Mouse (Mus musculus) forebrain, embryonic 15.5 days (tissue): Measurements from ENCODE around the gene Foxf2. TPM values are rescaled to one million over a fixed set of nuclear protein-coding genes. Genes with fewer than 3 reads are reported as not detected.
A peak's percentile ranks its signal among the peaks of the same experiment; 100 is the strongest.

Source experiments
- ATAC-seq: fragments of 200-750 bp; cut with Nextera tagmentation; replicated peaks from 2 replicates; pipeline ENCODE4 v1.8.0; 2017; ENCODE audit warnings: mild to moderate bottlenecking, moderate TSS enrichment, moderate library complexity
- H3K27ac ChIP-seq: fragments of 300-500 bp; sonication (generic); replicated peaks from 2 replicates; pipeline ENCODE4 v1.5.1; 2015; ENCODE audit warnings: mild to moderate bottlenecking, inconsistent platforms
- H3K27me3 ChIP-seq: fragments of 300-500 bp; sonication (generic); 2 replicates; pipeline ENCODE4 v1.6.1; 2015; ENCODE audit warnings: inconsistent platforms
- H3K36me3 ChIP-seq: fragments of 300-500 bp; sonication (generic); 2 replicates; pipeline ENCODE4 v1.6.1; 2015; ENCODE audit warnings: mild to moderate bottlenecking, inconsistent platforms
- H3K4me1 ChIP-seq: fragments of 300-500 bp; sonication (generic); 2 replicates; pipeline ENCODE4 v1.6.1; 2015; ENCODE audit warnings: inconsistent platforms
- H3K4me2 ChIP-seq: fragments of 300-500 bp; sonication (generic); replicated peaks from 2 replicates; pipeline ENCODE4 v1.6.1; 2015; ENCODE audit warnings: mild to moderate bottlenecking, inconsistent platforms
- H3K4me3 ChIP-seq: fragments of 300-500 bp; sonication (generic); 2 replicates; pipeline ENCODE4 v1.5.1; 2015; ENCODE audit warnings: mild to moderate bottlenecking, inconsistent platforms
- H3K9ac ChIP-seq: fragments of 300-500 bp; sonication (generic); replicated peaks from 2 replicates; pipeline ENCODE4 v1.6.1; 2015; ENCODE audit warnings: mild to moderate bottlenecking, inconsistent platforms
- H3K9me3 ChIP-seq: fragments of 300-500 bp; sonication (generic); 2 replicates; pipeline ENCODE4 v1.6.1; 2016; ENCODE audit warnings: inconsistent platforms
- WGBS: fragments of 180-500 bp; shearing (Covaris S2); methylation state at CpG from one replicate; pipeline ENCODE4 v1.1.7; 2015; ENCODE audit warnings: mixed read lengths; 5-methylcytosine and 5-hydroxymethylcytosine counted together
- polyA plus RNA-seq: library from polyadenylated mRNA; unstranded; fragments of >200 nt; fragmentation: Nextera tagmentation; extraction: Ambion mirVana; gene quantifications from 2 replicates; pipeline ENCODE4 v1.2.1, GENCODE M21; 2015

The Foxf2 gene
- polyA plus RNA-seq, 1 experiment from 2014 or later: 4.8 TPM

DNA sequence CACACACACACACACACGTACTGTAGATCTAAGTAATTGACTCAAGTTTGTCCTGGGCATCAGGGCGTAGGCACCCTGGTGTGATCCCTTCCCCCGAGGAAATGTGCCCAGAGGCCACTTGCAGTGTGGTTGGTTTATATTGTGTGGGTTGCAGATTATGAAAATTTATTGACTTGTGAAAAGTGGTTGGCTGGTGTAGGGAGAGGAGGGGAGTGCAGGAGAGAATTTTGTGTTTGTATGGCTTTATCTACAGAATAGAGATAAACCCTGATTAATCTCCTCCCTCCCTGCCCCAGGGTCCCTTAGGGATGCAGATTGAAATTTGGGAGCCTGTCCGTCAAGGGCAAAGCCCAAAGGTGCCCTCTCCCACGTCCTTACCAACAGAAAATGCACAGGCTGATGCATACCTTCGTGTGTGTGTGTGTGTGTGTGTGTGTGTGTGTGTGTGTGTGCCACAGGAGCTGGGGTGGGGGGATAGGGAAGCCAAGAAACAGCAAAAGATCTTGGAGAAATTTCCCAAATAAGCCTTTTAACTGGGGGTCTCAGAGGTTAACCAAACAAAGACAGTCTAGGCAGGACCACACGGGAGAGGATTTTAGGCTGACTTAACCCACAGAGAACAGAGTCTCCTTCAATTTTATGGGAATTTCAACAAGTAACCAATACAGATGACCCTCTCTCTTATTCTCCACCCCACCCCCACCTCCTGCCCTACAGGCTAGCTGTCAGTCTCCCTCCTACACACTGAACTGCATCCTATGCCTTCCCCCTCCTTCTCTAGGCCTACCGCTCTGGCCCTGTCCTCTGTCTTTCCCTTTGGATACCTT lies 2.5 kb downstream of the Foxf2 start:
- Histone ChIP-seq H3K36me3 (no peaks in the 10 kb centered on the region), H3K4me2 (no peak overlapping the region), H3K27ac (no peak overlapping the region), H3K27me3 (peaks cover 93% of the 10 kb centered on the region), H3K9me3 (no peaks in the 10 kb centered on the region), H3K4me3 (peak overlapping the region; percentile 45; the same call in 1 of the 2 replicates), H3K4me1 (peaks cover 41% of the 10 kb centered on the region), H3K9ac (no peak overlapping the region)
- no peak for ATAC-seq
- 6% methylated on average over 8 of the region's 8 CpGs for WGBS

DNA sequence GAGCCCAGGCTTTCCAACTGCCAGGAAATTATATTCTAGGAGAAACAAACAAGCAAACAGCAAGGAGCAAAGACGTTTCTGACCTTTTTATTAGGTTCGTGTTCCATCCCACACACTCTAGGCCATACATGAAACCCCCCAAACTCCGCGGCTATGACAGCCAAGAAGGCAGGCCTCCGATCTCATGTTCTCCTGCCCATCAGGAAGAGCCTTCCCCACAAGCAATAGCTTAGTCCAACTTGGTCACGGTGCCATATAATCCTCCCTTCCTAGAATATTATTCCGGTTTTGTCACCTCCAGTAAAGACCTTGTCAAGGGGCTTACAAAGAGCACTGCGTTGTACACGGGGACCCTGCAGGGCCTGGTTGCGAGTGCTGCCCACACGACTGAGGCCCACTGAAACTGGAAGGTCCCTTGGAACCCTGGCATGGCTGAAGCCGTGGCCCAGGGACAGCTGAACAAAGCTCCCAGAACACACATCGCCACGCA lies 3.1 kb downstream of the Foxf2 start:
- ATAC-seq: no peak
- Histone ChIP-seq H3K27me3 (peaks cover 93% of the 10 kb centered on the region), H3K4me1 (peaks cover 41% of the 10 kb centered on the region), H3K9ac (no peak overlapping the region), H3K36me3 (no peaks in the 10 kb centered on the region), H3K4me3 (peak overlapping the region; percentile 35), H3K9me3 (no peaks in the 10 kb centered on the region), H3K4me2 (peak overlapping the region; percentile 50), H3K27ac (no peak overlapping the region)
- WGBS: 4% methylated on average over 14 of the region's 14 CpGs

DNA sequence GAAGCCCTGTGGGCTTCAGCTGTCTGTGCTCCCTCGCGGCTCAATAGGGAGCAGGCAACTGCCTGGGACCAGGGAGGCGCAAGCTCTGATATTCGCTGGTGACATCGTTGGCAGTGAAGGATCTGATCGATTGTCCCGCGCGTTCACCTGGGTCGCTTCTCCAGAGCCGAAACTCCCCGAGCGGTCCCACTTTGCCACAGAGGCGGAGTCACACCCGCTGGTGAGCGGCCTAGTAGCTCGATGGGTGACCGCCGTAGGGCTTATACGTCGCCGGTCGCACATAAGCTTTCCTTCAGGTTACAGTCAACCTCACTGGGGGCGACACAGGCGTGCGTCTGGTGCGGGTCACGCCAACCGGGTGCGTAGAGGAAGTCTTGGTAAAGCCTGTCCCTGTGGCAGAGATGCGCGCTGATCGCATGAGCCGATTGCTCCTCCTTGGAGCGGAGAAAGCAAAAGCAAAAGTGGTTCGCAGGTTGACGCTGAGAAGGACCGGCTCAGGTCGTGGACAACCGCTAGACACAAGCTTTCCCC lies 3.8 kb downstream of the Foxf2 start:
- Histone ChIP-seq H3K27me3 (peaks cover 88% of the 10 kb centered on the region), H3K4me3 (peak overlapping the region; percentile 35), H3K27ac (no peak overlapping the region), H3K4me2 (peak overlapping the region; percentile 50), H3K4me1 (peaks cover 38% of the 10 kb centered on the region), H3K36me3 (no peaks in the 10 kb centered on the region), H3K9me3 (no peaks in the 10 kb centered on the region), H3K9ac (0 out of 2 replicates have a peak overlapping the region, but pooled peaks have one; percentile 12)
- WGBS: 0% methylated on average over 40 of the region's 40 CpGs
- no peak for ATAC-seq

DNA sequence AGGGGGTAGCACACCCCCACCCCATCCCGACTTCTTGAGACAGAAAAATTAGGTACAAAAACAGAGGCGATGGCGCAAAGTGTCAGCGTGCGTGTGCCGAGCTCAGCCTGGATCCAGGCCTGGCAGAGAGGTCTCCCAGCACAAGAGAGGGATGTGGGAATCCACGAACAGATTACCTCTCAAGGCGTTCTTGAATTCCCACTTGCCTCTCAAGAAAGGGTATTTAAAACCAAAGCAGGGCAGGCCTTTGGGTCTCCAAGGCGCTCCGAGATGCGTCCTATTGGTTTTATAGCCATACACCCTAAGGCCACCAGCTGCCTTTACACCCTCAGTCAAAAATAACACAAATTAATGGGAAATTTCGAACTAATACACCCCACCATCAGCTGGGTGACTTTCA lies 4.4 kb downstream of the Foxf2 start:
- H3K4me1 ChIP-seq: peaks cover 33% of the 10 kb centered on the region
- 4% methylated on average over 12 of the region's 12 CpGs for WGBS

DNA sequence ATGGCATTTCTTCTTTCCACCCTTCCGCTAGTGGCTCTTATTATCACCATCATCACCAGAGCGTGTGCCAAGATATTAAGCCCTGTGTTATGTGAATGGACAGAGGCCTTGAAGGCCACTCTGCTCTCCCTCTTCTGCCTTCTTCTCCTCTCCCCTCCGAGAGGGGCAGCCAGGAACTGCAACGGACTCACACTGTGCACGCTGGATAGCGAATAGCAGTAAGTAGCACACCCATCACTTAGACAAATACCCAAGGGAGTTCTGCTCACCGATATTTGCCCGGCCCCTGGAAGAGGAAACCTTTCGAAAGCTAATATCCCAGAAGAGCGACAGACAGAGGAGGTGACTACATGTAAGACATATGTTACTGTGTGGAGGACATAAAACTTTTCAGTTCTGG lies 4.9 kb downstream of the Foxf2 start:
- Histone ChIP-seq H3K9me3 (no peaks in the 10 kb centered on the region), H3K27ac (no peak overlapping the region), H3K27me3 (peaks cover 81% of the 10 kb centered on the region), H3K9ac (no peak overlapping the region), H3K4me2 (no peak overlapping the region), H3K4me3 (no peak overlapping the region), H3K4me1 (peaks cover 28% of the 10 kb centered on the region), H3K36me3 (no peaks in the 10 kb centered on the region)
- 1% methylated on average over 10 of the region's 10 CpGs for WGBS
- ATAC-seq: no peak

More for the DNA sequence above, 4.4 kb downstream of the Foxf2 start:
- Histone ChIP-seq H3K27ac (no peak overlapping the region), H3K9me3 (no peaks in the 10 kb centered on the region), H3K4me3 (peak overlapping the region; percentile 35), H3K27me3 (peaks cover 82% of the 10 kb centered on the region), H3K4me2 (peak overlapping the region; percentile 50), H3K36me3 (no peaks in the 10 kb centered on the region), H3K9ac (no peak overlapping the region)
- ATAC-seq: no peak

DNA sequence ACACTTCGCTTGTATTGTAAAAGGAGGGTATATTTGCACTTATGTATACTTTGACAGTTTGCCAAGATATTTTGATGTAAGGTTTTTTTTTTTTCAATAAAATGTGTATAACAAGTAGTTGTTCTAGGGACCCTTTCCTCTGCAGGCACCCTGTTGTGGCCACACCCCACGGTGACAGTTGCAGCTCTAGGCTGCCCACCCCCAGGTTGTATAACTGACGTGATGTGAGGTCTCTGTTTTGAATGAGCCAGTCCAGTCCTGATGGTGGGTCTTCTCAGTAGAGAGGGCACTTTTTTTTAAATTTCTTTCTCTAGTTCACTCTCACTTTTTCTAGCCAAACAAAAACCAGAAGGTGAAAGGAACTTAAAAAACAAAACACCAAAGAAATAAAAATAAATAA lies 5.7 kb downstream of the Foxf2 start:
- Histone ChIP-seq H3K4me3 (no peak overlapping the region), H3K27ac (no peak overlapping the region), H3K4me1 (peaks cover 20% of the 10 kb centered on the region), H3K36me3 (no peaks in the 10 kb centered on the region), H3K27me3 (peaks cover 77% of the 10 kb centered on the region), H3K4me2 (no peak overlapping the region), H3K9me3 (no peaks in the 10 kb centered on the region), H3K9ac (no peak overlapping the region)
- ATAC-seq: no peak
- 13% methylated on average over 3 of the region's 3 CpGs for WGBS

DNA sequence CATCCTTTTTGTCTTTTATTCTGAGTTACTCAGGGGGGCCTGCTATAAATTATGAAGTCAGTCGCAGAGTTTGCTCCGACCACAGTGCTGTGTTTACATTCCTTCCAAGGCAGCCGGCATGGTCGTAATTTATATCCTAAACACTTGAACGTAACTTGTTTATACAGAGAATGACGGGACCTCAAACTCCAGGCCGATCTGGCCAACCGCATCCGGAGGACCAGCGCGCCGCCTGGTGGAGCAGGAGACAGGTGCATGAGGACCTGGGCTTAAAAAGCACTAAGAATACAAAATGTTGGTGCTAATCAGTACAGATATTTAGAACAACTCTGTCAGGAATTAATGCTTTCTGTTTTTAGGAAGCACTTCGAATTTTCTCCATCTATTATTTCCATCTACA lies 6.8 kb downstream of the Foxf2 start:
- Histone ChIP-seq H3K27me3 (peaks cover 65% of the 10 kb centered on the region), H3K4me1 (peaks cover 12% of the 10 kb centered on the region), H3K4me2 (no peak overlapping the region), H3K9ac (no peak overlapping the region), H3K4me3 (no peak overlapping the region), H3K27ac (no peak overlapping the region), H3K36me3 (no peaks in the 10 kb centered on the region), H3K9me3 (no peaks in the 10 kb centered on the region)
- peak; percentile 53 for ATAC-seq
- WGBS: under 1% methylated on average over 13 of the region's 13 CpGs

DNA sequence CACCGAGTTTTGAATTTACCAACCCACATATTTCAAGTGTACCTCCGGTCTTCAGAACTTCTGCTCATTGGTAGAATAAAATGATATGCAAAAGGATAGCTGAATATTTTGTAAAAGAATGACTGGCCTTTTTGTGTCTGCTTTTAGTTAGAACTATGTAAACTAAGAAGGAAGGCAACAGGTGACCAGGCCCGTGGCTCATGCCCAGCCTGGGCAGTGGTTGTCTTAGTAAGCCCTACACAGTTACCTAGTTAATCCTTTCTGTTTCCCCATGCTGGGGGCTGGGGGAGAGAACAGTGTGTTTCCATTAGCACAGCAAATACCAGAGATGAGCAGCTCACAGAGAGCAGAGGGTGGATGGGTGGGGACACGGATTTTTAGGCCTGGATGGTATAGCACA lies 7.6 kb downstream of the Foxf2 start:
- Histone ChIP-seq H3K27me3 (peaks cover 57% of the 10 kb centered on the region), H3K4me1 (peaks cover 12% of the 10 kb centered on the region), H3K9me3 (no peaks in the 10 kb centered on the region), H3K36me3 (no peaks in the 10 kb centered on the region), H3K4me2 (no peak overlapping the region), H3K9ac (no peak overlapping the region), H3K27ac (no peak overlapping the region), H3K4me3 (no peak overlapping the region)
- WGBS: 68% methylated on average over 4 of the region's 4 CpGs
- no peak for ATAC-seq

DNA sequence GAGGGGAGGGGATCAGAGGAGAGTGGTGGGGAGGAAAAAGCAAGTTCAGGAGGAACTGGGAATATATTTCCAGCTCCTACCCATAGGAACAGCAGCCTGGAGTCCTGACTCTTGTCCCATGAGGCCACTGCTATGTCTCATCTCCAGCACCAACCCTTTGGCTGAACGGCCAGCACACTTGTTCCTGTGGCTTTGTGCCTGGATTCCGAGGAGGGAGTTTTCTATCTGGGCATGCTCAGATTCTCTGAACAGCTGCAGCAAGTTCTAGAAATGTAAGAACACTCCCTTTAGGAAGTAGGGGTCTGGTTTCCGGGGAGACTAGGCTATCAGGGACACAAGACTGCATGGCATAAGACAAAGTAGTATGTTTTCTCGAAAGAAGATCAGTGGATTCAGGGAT lies 9.9 kb downstream of the Foxf2 start:
- no peak overlapping the region for H3K4me3 ChIP-seq
- H3K27ac ChIP-seq: no peak overlapping the region
- H3K9me3 ChIP-seq: no peaks in the 10 kb centered on the region
- 73% methylated on average over 4 of the region's 4 CpGs for WGBS
- H3K4me2 ChIP-seq: no peak overlapping the region
- peaks cover 34% of the 10 kb centered on the region for H3K27me3 ChIP-seq
- H3K36me3 ChIP-seq: no peaks in the 10 kb centered on the region
- H3K9ac ChIP-seq: no peak overlapping the region
- ATAC-seq: no peak
- no peaks in the 10 kb centered on the region for H3K4me1 ChIP-seq

DNA sequence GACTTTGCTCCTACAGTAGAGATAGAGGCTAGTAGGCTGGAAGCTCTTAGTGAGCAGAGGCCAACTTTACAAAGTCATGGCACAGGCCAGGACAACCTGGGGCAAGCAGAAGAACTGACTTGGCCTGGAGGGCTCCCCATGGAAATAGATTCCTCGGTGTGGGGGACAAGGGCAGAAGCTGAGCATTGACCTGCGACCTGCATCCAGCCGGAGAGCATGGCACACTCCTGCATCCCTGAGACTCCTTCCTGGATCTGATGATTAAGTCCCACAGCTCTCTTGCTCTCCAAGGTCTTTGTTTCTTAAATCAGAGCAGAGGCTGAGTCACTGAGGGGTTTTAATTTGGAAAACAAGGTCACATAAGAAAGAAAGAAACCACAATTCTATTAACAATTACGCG lies 15.9 kb downstream of the Foxf2 start:
- H3K27me3 ChIP-seq: no peaks in the 10 kb centered on the region
- H3K9me3 ChIP-seq: no peaks in the 10 kb centered on the region
- ATAC-seq: no peak
- no peaks in the 10 kb centered on the region for H3K36me3 ChIP-seq
- H3K4me2 ChIP-seq: no peak overlapping the region
- no peak overlapping the region for H3K9ac ChIP-seq
- H3K4me3 ChIP-seq: no peak overlapping the region
- H3K27ac ChIP-seq: no peak overlapping the region
- WGBS: 88% methylated on average over 5 of the region's 5 CpGs
- no peaks in the 10 kb centered on the region for H3K4me1 ChIP-seq

DNA sequence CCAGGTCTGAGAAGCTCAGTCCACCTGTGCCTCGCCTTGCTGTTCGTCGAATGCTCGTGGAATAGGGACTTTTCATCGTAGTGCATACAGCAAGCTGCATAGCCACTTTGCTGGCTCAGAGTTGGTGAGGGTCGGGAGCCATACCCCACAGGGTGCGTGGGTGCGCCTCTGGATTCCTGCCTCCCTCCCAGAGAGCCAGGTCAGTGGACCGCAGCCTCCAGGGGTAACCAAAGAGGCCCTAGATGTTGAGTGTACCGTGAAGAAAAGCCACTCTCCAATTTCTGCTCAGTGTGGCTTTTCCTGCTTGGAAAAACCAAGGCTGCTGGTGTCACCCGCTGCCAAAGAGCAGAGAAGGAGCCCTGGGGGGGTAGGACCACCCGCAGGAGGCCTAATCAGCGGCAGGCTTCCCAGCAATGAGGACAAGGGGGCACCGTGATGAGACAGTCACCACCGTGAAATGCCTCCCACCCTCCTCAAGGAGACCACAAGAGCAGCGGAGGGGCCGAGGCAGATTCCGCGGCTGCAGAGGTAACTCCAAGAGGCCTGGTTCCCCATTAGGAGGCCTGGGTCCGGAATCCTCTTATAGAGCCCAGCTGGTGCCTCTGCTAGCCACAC lies 26.6 kb downstream of the Foxf2 start:
- H3K9me3 ChIP-seq: no peaks in the 10 kb centered on the region
- no peaks in the 10 kb centered on the region for H3K36me3 ChIP-seq
- no peak for ATAC-seq
- H3K27ac ChIP-seq: no peak overlapping the region
- no peaks in the 10 kb centered on the region for H3K4me1 ChIP-seq
- WGBS: 82% methylated on average over 20 of the region's 20 CpGs
- H3K27me3 ChIP-seq: no peaks in the 10 kb centered on the region
- H3K9ac ChIP-seq: no peak overlapping the region
- H3K4me2 ChIP-seq: no peak overlapping the region
- H3K4me3 ChIP-seq: no peak overlapping the region

DNA sequence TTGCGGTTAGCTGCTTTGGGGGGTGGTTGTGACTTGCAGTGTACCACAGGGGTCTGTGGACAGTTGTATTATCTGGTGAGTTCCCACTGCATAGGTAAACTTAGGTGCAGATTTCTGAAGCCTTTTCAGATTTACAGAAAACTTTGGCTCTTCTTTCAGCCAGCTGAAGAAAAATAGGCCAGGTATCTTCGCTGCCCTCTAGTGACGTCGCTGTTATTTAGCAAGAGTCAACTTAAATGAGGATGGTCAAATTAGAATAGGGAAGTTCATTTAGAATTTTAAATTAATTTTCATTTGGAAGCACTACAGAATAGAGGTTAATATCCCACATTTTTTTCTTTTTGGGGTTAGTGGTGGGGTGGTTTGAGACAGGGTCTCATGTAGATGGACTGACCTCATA lies 30.6 kb downstream of the Foxf2 start:
- Histone ChIP-seq H3K36me3 (no peaks in the 10 kb centered on the region), H3K9ac (no peak overlapping the region), H3K9me3 (no peaks in the 10 kb centered on the region), H3K27ac (no peak overlapping the region), H3K4me2 (no peak overlapping the region), H3K4me1 (no peaks in the 10 kb centered on the region), H3K4me3 (no peak overlapping the region), H3K27me3 (no peaks in the 10 kb centered on the region)
- WGBS: 58% methylated on average over 4 of the region's 4 CpGs
- ATAC-seq: no peak
